Mouse (Mus musculus): ENCODE measurements around the gene Ckmt2. TPM values are rescaled to one million over a fixed set of nuclear protein-coding genes. Genes with fewer than 3 reads are reported as not detected.

The Ckmt2 gene
- polyA plus RNA-seq, 2 experiments: 1.2 TPM

GRCm38 (mm10) chr13:91874565-91874964 is 2.1 kb downstream of the Ckmt2 start:
- no peak overlapping the region for H3K4me2 ChIP-seq (replicated peaks; ENCODE audit: low read depth, low read length, severe bottlenecking)
- H3K36me3 ChIP-seq (ENCODE audit: control insufficient read depth, insufficient read depth, low read length): no peaks in the 10 kb centered on the region
- DNase-seq (ENCODE audit: low spot score) (no peak), ATAC-seq (ENCODE audit: low FRiP score, low read depth) (no peak)
- no peak for TF ChIP-seq POLR2A (IDR thresholded peaks at IDR 0.05; ENCODE audit: borderline replicate concordance, extremely low read depth, insufficient read depth, insufficient read length)
- peaks cover 6% of the 10 kb centered on the region; the same call in 1 of the 2 replicates for H3K4me1 ChIP-seq (ENCODE audit: control insufficient read depth, insufficient read depth, low read length)
- H3K4me3 ChIP-seq (replicated peaks; ENCODE audit: low read length): no peak overlapping the region
- H3K27ac ChIP-seq (replicated peaks; ENCODE audit: low read depth, low read length): peak overlapping the region; percentile 55
- WGBS: 61% methylated on average over 7 of the region's 7 CpGs
- H3K27me3 ChIP-seq (ENCODE audit: control insufficient read depth, insufficient read depth, low read length): no peaks in the 10 kb centered on the region
- no peak overlapping the region for H3K9ac ChIP-seq (ENCODE audit: low read depth, low read length, severe bottlenecking)
- no peaks in the 10 kb centered on the region for H3K9me3 ChIP-seq (ENCODE audit: control insufficient read depth, low read length)

- Histone ChIP-seq H3K4me3 (replicated peaks; ENCODE audit: low read length) (no peak overlapping the region), H3K36me3 (ENCODE audit: control insufficient read depth, insufficient read depth, low read length) (no peaks in the 10 kb centered on the region), H3K4me2 (replicated peaks; ENCODE audit: low read depth, low read length, severe bottlenecking) (no peak overlapping the region), H3K4me1 (ENCODE audit: control insufficient read depth, insufficient read depth, low read length) (peaks cover 6% of the 10 kb centered on the region; the same call in 1 of the 2 replicates), H3K27ac (replicated peaks; ENCODE audit: low read depth, low read length) (0 out of 2 replicates have a peak overlapping the region, but pooled peaks have one; percentile 15), H3K9me3 (ENCODE audit: control insufficient read depth, low read length) (no peaks in the 10 kb centered on the region), H3K27me3 (ENCODE audit: control insufficient read depth, insufficient read depth, low read length) (no peaks in the 10 kb centered on the region), H3K9ac (ENCODE audit: low read depth, low read length, severe bottlenecking) (no peak overlapping the region)
- TF ChIP-seq POLR2A (IDR thresholded peaks at IDR 0.05; ENCODE audit: borderline replicate concordance, extremely low read depth, insufficient read depth, insufficient read length): no peak
- WGBS: 65% methylated on average over 7 of the region's 7 CpGs
- ATAC-seq (ENCODE audit: low FRiP score, low read depth) (no peak), DNase-seq (ENCODE audit: low spot score) (no peak)
These were observed 2.9 kb downstream of the Ckmt2 start for GRCm38 (mm10) chr13:91873734-91874329.

GRCm38 (mm10) chr13:91868577-91868976 is 8.1 kb downstream of the Ckmt2 start:
- Histone ChIP-seq H3K27me3 (ENCODE audit: control insufficient read depth, insufficient read depth, low read length) (no peaks in the 10 kb centered on the region), H3K9me3 (ENCODE audit: control insufficient read depth, low read length) (no peaks in the 10 kb centered on the region), H3K4me1 (ENCODE audit: control insufficient read depth, insufficient read depth, low read length) (no peaks in the 10 kb centered on the region), H3K4me2 (replicated peaks; ENCODE audit: low read depth, low read length, severe bottlenecking) (no peak overlapping the region), H3K27ac (replicated peaks; ENCODE audit: low read depth, low read length) (no peak overlapping the region), H3K36me3 (ENCODE audit: control insufficient read depth, insufficient read depth, low read length) (no peaks in the 10 kb centered on the region), H3K4me3 (replicated peaks; ENCODE audit: low read length) (no peak overlapping the region), H3K9ac (ENCODE audit: low read depth, low read length, severe bottlenecking) (no peak overlapping the region)
- ATAC-seq (ENCODE audit: low FRiP score, low read depth) (no peak), DNase-seq (ENCODE audit: low spot score) (no peak)
- WGBS: 91% methylated on average over 1 of the region's 1 CpGs
- TF ChIP-seq POLR2A (IDR thresholded peaks at IDR 0.05; ENCODE audit: borderline replicate concordance, extremely low read depth, insufficient read depth, insufficient read length): no peak

GRCm38 (mm10) chr13:91858835-91859234 is 17.9 kb downstream of the Ckmt2 start:
- WGBS: 80% methylated on average over 7 of the region's 7 CpGs
- Histone ChIP-seq H3K9ac (ENCODE audit: low read depth, low read length, severe bottlenecking) (no peak overlapping the region), H3K36me3 (ENCODE audit: control insufficient read depth, insufficient read depth, low read length) (no peaks in the 10 kb centered on the region), H3K27ac (replicated peaks; ENCODE audit: low read depth, low read length) (no peak overlapping the region), H3K4me3 (replicated peaks; ENCODE audit: low read length) (no peak overlapping the region), H3K27me3 (ENCODE audit: control insufficient read depth, insufficient read depth, low read length) (no peaks in the 10 kb centered on the region), H3K9me3 (ENCODE audit: control insufficient read depth, low read length) (no peaks in the 10 kb centered on the region), H3K4me2 (replicated peaks; ENCODE audit: low read depth, low read length, severe bottlenecking) (no peak overlapping the region), H3K4me1 (ENCODE audit: control insufficient read depth, insufficient read depth, low read length) (no peaks in the 10 kb centered on the region)
- TF ChIP-seq POLR2A (IDR thresholded peaks at IDR 0.05; ENCODE audit: borderline replicate concordance, extremely low read depth, insufficient read depth, insufficient read length): no peak
- ATAC-seq (ENCODE audit: low FRiP score, low read depth) (no peak), DNase-seq (ENCODE audit: low spot score) (no peak)

GRCm38 (mm10) chr13:91857427-91857826 is 19.3 kb downstream of the Ckmt2 start:
- no peak overlapping the region for H3K9ac ChIP-seq (ENCODE audit: low read depth, low read length, severe bottlenecking)
- no peaks in the 10 kb centered on the region for H3K4me1 ChIP-seq (ENCODE audit: control insufficient read depth, insufficient read depth, low read length)
- no peaks in the 10 kb centered on the region for H3K36me3 ChIP-seq (ENCODE audit: control insufficient read depth, insufficient read depth, low read length)
- H3K27ac ChIP-seq (replicated peaks; ENCODE audit: low read depth, low read length): no peak overlapping the region
- H3K27me3 ChIP-seq (ENCODE audit: control insufficient read depth, insufficient read depth, low read length): no peaks in the 10 kb centered on the region
- no peak for ATAC-seq (ENCODE audit: low FRiP score, low read depth)
- no peak for TF ChIP-seq POLR2A (IDR thresholded peaks at IDR 0.05; ENCODE audit: borderline replicate concordance, extremely low read depth, insufficient read depth, insufficient read length)
- no peak overlapping the region for H3K4me2 ChIP-seq (replicated peaks; ENCODE audit: low read depth, low read length, severe bottlenecking)
- 71% methylated on average over 8 of the region's 8 CpGs for WGBS
- H3K4me3 ChIP-seq (replicated peaks; ENCODE audit: low read length): no peak overlapping the region
- no peaks in the 10 kb centered on the region for H3K9me3 ChIP-seq (ENCODE audit: control insufficient read depth, low read length)
- no peak for DNase-seq (ENCODE audit: low spot score)

All from limb, embryonic 14.5 days (tissue).